Mouse (Mus musculus): ENCODE data around the gene Mrpl21.

The Mrpl21 gene

GRCm38 (mm10) chr19:3295245-3295644 is 12.5 kb downstream of the Mrpl21 start:
- no peak for DNase-seq (ENCODE audit: inconsistent age in 2 of 2, low spot score in 1 of 2)

GRCm38 (mm10) chr19:3297034-3297433 is 14.3 kb downstream of the Mrpl21 start:
- no peak for DNase-seq (ENCODE audit: inconsistent age in 2 of 2, low spot score in 1 of 2)

GRCm38 (mm10) chr19:3297775-3298174 is 15.1 kb downstream of the Mrpl21 start:
- no peak for DNase-seq (ENCODE audit: inconsistent age in 2 of 2, low spot score in 1 of 2)

GRCm38 (mm10) chr19:3304017-3304416 is 21.3 kb downstream of the Mrpl21 start:
- no peak for DNase-seq (ENCODE audit: inconsistent age in 2 of 2, low spot score in 1 of 2)

GRCm38 (mm10) chr19:3307175-3307949 is 24.7 kb downstream of the Mrpl21 start:
- DNase-seq (ENCODE audit: inconsistent age in 2 of 2, low spot score in 1 of 2), result no peak

- no peak for DNase-seq (ENCODE audit: inconsistent age in 2 of 2, low spot score in 1 of 2)
These were observed 36.6 kb downstream of the Mrpl21 start for GRCm38 (mm10) chr19:3319341-3319740.

- DNase-seq (ENCODE audit: inconsistent age in 2 of 2, low spot score in 1 of 2), result peak in 1 of 2 experiments; percentile 73
These were observed 37.4 kb downstream of the Mrpl21 start for GRCm38 (mm10) chr19:3320086-3320485.

- peak in 1 of 2 experiments; percentile 68 for DNase-seq (ENCODE audit: inconsistent age in 2 of 2, low spot score in 1 of 2)
These were observed 38.1 kb downstream of the Mrpl21 start for GRCm38 (mm10) chr19:3320801-3321200.

- peak; percentile 94 to 95 for DNase-seq (ENCODE audit: inconsistent age in 2 of 2, low spot score in 1 of 2)
These were observed 38.9 kb downstream of the Mrpl21 start for GRCm38 (mm10) chr19:3321617-3322016.

- DNase-seq (ENCODE audit: inconsistent age in 2 of 2, low spot score in 1 of 2), result peak; percentile 80 to 89
These were observed 39.7 kb downstream of the Mrpl21 start, which contains the start of gene Cpt1a for GRCm38 (mm10) chr19:3322261-3322969. Gene Cpt1a (plus strand): TSS chr19:3322334.

- peak; percentile 93 to 97 for DNase-seq (ENCODE audit: inconsistent age in 2 of 2, low spot score in 1 of 2)
These were observed 40.5 kb downstream of the Mrpl21 start for GRCm38 (mm10) chr19:3323201-3323621.

GRCm38 (mm10) chr19:3323753-3324270 is 41.1 kb downstream of the Mrpl21 start:
- DNase-seq (ENCODE audit: inconsistent age in 2 of 2, low spot score in 1 of 2), result peak; percentile 93 to 96

GRCm38 (mm10) chr19:3324271-3324811 is 41.6 kb downstream of the Mrpl21 start:
- DNase-seq (ENCODE audit: inconsistent age in 2 of 2, low spot score in 1 of 2), result peak; percentile 71 to 90

- peak; percentile 95 to 98 for DNase-seq (ENCODE audit: inconsistent age in 2 of 2, low spot score in 1 of 2)
These were observed 42.4 kb downstream of the Mrpl21 start for GRCm38 (mm10) chr19:3324931-3325711.

- DNase-seq (ENCODE audit: inconsistent age in 2 of 2, low spot score in 1 of 2), result peak in 1 of 2 experiments; percentile 42
These were observed 43.2 kb downstream of the Mrpl21 start for GRCm38 (mm10) chr19:3325771-3326478.

- peak; percentile 47 to 77 for DNase-seq (ENCODE audit: inconsistent age in 2 of 2, low spot score in 1 of 2)
These were observed 43.9 kb downstream of the Mrpl21 start for GRCm38 (mm10) chr19:3326479-3327047.

- peak; percentile 68 to 93 for DNase-seq (ENCODE audit: inconsistent age in 2 of 2, low spot score in 1 of 2)
These were observed 50.5 kb downstream of the Mrpl21 start for GRCm38 (mm10) chr19:3333247-3333646.

GRCm38 (mm10) chr19:3333694-3334515 is 51.2 kb downstream of the Mrpl21 start:
- DNase-seq (ENCODE audit: inconsistent age in 2 of 2, low spot score in 1 of 2), result peak; percentile 82 to 91

- no peak for DNase-seq (ENCODE audit: inconsistent age in 2 of 2, low spot score in 1 of 2)
These were observed 51.8 kb downstream of the Mrpl21 start for GRCm38 (mm10) chr19:3334550-3334949.

All from adrenal gland, adult (tissue).